Mouse (Mus musculus): ENCODE measurements around the gene Rbms1.

DNA sequence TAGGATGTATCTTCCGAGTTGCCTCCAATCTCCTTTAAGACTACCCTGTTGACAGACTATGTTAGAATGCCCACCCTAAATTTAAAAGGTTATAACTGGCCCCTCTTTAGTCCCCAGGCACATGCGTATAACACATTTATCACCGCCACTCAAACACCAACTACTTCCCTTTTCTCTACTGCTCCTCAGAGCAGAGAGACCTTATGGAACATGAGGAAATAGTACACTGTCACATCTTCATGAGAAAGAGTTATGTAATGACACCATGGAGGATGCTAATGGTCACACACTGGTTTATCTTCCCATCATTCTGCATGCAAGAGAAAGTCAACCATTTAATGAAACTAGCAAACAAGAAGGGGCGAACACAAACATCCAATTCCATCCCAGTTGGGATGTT, 114.5 kb downstream of the Rbms1 start:
- TF ChIP-seq CTCF (IDR thresholded peaks at IDR 0.05; ENCODE audit: control insufficient read depth, insufficient read depth, insufficient read length) (no peak), MAX (IDR thresholded peaks at IDR 0.05) (no peak), CEBPB (IDR thresholded peaks at IDR 0.05; ENCODE audit: low read depth) (no peak), USF1 (IDR thresholded peaks at IDR 0.05; ENCODE audit: low read depth) (no peak)

Measured in C2C12 (cell line).